Mouse (Mus musculus) thymus, adult 2 months (tissue): ENCODE results near the gene Chit1.

Experiments used
- CTCF ChIP-seq: fragments of 200-500 bp; IDR thresholded peaks from 2 replicates; pipeline ENCODE4 v1.5.1; 2012; ENCODE audit warnings: mild to moderate bottlenecking, control low read depth, low read length, moderate library complexity, borderline replicate concordance; ENCODE audit not compliant: control insufficient read depth, poor library complexity, insufficient read depth; ENCODE audit errors: extremely low read depth
- POLR2A ChIP-seq: fragments of 200-500 bp; IDR thresholded peaks from 2 replicates; pipeline ENCODE4 v1.6.1; 2012; ENCODE audit warnings: mild to moderate bottlenecking, low read length, control low read depth, moderate library complexity; ENCODE audit not compliant: control insufficient read depth, poor library complexity, insufficient read depth; ENCODE audit errors: extremely low read depth

DNA sequence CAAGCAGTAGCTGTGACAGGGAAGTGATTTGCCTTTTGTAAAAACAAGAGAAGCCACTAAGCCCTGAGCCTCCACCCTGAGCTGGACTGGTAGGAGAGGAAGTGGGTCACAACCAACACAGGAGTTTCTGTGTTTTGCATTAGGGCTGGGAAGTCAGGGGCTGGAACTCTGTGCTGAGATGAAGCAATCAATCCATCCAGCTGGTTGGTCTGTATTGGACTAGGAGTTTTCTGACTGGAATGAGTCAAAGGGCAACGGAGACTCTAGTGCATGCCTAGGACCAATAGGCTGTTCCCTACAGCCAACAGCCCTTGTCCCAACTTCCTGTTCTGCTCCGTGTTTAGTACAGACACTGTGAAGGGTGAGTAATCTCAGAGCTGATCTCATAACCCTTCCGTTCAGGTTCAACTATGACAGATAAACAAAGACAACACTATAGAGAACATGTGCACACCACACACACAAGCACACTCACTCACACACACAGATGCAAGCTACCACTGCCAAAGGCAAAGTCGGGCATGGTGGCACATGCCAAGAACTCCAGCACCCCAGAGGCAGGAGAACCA lies 45.7 kb upstream of the Chit1 start:
- TF ChIP-seq CTCF (no peak), POLR2A (0 out of 2 replicates have a peak, but pooled peaks have one; percentile 32)
